Mouse (Mus musculus) ES-E14 (cell line): ENCODE results near the gene Snrpe.

ENCODE experiments used
- CHD2 ChIP-seq: IDR thresholded peaks from 2 replicates; pipeline ENCODE4 v1.6.1; 2014; ENCODE audit warnings: mild to moderate bottlenecking, low read depth, low read length, inconsistent platforms
- MAFK ChIP-seq: IDR thresholded peaks from 2 replicates; pipeline ENCODE4 v1.6.1; 2014; ENCODE audit warnings: mild to moderate bottlenecking, low read depth, low read length, inconsistent platforms; ENCODE audit not compliant: insufficient read depth

- TF ChIP-seq CHD2: no peak
- TF ChIP-seq MAFK: no peak
Measured at GRCm38 (mm10) chr1:133603174-133603573, 6.9 kb downstream of the Snrpe start.
